Mouse (Mus musculus) lung, postnatal 0 days (tissue): ENCODE measurements at regions not wholly inside any gene's neighbourhood (a gene's known extent, or its start where the extent isn't known, plus 50 kb on each side); places are given as distances from the start of the nearest gene placed in this dataset.

ENCODE experiments used
- CTCF ChIP-seq: IDR thresholded peaks from 2 replicates; pipeline ENCODE4 v1.5.1; 2016; ENCODE audit warnings: antibody characterized with exemption, mild to moderate bottlenecking
- EP300 ChIP-seq: IDR thresholded peaks from 2 replicates; pipeline ENCODE4 v1.6.1; 2016; ENCODE audit warnings: antibody characterized with exemption, mild to moderate bottlenecking, control low read depth

DNA sequence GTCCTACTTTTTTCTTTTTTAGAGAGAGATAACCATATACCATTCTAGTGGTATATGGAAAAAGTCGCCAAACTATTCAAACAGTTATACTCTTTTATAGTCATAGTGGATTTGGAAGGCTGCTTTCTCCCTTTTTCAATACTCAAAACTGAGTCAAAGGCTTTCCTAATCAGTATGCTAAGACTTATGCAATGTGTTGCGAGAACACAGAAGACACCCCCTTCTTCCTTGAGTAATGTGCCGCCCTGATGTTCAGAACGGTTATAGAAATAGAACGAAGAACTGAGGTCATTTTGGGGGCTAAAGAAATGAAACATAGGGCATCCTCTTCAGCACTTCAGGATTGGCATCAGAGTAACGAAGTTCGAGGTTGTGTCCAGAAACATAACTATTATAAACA, 192.7 kb downstream of the Gm11146 start:
- no peak for TF ChIP-seq EP300
- TF ChIP-seq CTCF = no peak
